Mouse (Mus musculus) T-cell, adult 2 months (primary cell): ENCODE results near the gene Gpa33.
"Not testable (repeated sequence)": the region's sequence is repeated elsewhere in the genome, so short reads cannot be mapped to it uniquely, and the experiment has no call there.

Source experiments
- DNase-seq: peaks from one replicate; pipeline ENCODE4 v3.0.0; 2022; ENCODE audit warnings: low spot score

Gene Gpa33

GRCm38 (mm10) chr1:166135091-166135740 is 5.2 kb downstream of the Gpa33 start:
- no peak for DNase-seq

GRCm38 (mm10) chr1:166137244-166137938 is 7.4 kb downstream of the Gpa33 start:
- DNase-seq = no peak

DNA sequence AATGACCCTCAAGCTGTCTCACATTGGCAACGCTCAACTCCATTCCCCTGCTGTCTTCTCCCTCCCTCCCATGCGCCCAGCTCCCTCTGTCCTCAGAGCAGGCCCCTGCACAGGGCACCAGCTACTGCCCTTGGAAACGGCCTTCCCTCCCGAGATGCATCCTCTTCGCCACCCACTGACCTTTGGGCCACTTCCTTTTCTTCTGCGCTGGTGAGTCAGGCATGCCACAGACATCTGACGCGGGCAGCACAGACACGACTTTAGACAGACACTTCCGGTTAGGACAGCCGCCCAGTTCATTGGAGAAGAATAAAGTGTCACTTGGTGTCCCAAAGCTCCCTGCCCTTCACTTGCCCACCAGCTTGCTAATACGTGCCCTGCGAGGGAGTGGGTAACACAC is 8.1 kb downstream of the Gpa33 start:
- no peak for DNase-seq

DNA sequence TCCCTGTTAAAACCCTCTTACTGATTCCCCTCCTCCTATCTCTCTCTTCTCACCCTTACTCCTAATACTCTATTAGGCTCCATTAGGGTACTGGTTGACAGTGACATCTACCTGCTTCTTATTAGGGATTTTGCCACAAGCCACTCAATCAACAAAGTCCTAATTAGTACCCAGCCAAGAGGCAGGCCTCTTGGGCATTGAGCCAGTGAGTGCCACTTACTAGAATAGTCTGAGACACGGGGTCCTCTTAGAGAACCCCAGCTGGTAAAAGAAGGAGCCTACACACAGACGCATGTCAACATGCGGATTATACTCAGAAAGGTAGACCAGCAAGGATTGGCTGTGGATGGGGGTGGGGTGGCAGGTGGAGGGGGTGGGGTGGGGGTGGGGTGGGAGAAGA is 9.1 kb downstream of the Gpa33 start:
- DNase-seq = no peak

GRCm38 (mm10) chr1:166139620-166140184 is 9.7 kb downstream of the Gpa33 start:
- no peak for DNase-seq

GRCm38 (mm10) chr1:166141868-166142267 is 11.8 kb downstream of the Gpa33 start:
- DNase-seq = not testable (repeated sequence)

DNA sequence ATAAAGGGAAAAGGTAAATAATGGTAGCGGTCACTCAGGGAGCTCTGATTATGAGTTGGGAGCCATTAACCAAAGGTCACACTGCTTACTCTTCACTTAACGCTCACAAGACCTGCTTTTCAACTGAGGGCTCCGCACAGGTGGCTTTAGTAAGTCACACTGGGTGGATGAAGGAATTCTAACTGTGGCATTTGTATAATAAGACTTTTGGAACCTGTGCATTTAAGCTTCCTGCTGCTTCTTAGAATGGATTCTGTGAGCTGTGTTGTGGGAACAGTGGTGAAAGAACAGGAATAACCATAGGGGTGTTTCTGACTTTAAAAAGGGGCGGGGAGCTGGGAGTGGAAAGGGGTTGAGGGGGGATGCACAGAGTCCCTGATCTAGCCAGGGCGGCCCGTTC is 12.3 kb downstream of the Gpa33 start:
- DNase-seq = no peak

GRCm38 (mm10) chr1:166146626-166147025 is 16.6 kb downstream of the Gpa33 start:
- DNase-seq = no peak

- no peak for DNase-seq
Observed at GRCm38 (mm10) chr1:166147657-166148056, 17.6 kb downstream of the Gpa33 start.

GRCm38 (mm10) chr1:166149441-166149840 is 19.4 kb downstream of the Gpa33 start:
- DNase-seq = no peak

DNA sequence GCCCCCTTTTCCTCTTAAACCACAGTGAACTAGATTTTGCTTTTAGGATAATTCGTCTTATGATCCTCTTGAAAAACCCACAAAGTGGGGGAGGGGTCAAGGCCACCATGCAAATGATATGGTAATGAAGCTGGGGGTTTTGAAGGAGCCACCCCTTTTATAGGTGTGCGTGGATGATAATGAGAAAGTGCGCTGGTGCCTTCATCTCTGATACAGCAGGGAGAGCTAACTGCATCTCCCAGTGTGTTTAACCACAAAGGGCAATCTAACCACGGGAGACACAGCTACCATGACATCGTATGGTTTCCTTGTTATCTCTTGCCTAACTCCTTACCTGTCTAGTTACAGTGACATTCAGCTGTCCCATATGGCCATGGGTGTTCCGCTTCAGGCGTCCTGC is 20.0 kb downstream of the Gpa33 start:
- DNase-seq = no peak

GRCm38 (mm10) chr1:166151341-166151740 is 21.3 kb downstream of the Gpa33 start:
- no peak for DNase-seq

DNA sequence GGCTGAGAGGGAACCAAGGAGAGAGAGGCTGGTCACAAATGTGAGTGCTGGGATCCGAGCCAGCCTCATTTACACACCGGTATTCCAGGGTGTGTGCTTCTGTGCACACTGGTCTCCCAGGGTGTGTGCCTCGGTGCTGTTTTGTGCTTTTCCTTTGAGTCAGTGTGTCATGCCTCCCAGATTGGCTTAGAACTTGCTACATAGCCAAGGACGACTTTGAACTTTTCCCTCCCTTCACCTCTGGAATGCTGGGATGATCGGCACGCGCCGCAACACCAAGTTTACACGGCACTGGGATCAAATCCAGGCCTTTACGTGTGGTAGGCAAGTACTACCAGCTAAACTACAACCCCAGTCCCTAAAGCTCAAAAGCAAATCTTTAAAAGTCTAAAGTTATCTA is 22.0 kb downstream of the Gpa33 start:
- DNase-seq = no peak

DNA sequence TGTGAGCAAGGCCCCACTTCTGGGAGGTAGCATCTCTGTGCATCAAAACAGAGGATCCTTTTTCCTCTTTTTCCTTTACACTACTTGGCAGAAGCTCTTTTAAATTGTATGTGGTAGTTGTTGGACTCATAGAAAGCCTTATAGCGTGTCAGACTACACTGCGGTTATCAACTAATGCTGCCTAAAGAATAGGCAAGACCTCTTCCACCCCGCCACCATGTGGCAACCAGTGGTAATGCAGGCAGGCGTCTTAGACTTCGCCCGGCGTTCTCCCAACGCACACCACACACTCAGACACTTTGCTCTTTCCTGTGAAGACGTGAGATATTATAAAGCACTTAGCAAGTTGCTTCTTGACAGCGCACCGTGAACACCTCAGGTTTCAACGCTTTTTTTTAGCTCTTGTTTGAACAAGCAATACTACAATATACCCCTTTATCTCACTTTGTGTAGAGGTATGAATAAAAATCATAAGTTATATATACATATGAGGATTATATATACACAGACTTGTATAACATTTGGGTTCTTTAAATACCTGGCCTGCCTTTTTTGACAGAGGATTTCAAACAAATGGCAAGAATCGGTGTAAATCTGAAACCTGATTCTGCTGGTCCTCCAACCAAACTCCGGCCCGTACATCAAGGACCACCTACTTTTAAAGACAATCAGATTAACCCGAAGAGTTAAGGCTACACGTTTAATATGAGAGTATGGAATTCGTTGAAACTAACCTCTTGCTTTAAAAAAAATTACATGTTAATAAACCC is 23.5 kb downstream of the Gpa33 start:
- peak; percentile 81 for DNase-seq

- DNase-seq = peak; percentile 82
Observed at GRCm38 (mm10) chr1:166154162-166155112, 24.4 kb downstream of the Gpa33 start.

DNA sequence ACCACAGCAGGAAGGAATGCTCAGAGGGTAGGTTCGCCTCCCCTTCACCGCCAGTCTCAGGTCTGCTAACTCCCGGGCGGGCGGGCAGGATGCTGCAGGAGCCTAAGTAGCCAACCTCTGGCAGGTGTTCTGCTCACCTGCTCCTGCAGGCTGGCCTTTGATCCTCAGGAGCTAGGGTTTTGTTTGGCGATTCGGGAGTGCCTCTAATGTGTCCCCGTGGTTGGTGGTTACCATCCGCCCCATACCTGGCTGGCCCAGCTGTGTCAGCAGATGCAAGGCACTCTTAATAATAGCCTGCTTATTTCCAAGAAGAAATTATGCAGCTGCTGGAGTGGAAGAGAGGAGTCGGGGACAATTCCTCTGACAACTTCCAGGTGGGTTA is 25.1 kb downstream of the Gpa33 start:
- DNase-seq = no peak

GRCm38 (mm10) chr1:166157712-166158111 is 27.7 kb downstream of the Gpa33 start:
- DNase-seq = no peak

- no peak for DNase-seq
Observed at GRCm38 (mm10) chr1:166158664-166159063, 28.6 kb downstream of the Gpa33 start.

- DNase-seq = no peak
Observed at GRCm38 (mm10) chr1:166160111-166160510, 30.1 kb downstream of the Gpa33 start.

DNA sequence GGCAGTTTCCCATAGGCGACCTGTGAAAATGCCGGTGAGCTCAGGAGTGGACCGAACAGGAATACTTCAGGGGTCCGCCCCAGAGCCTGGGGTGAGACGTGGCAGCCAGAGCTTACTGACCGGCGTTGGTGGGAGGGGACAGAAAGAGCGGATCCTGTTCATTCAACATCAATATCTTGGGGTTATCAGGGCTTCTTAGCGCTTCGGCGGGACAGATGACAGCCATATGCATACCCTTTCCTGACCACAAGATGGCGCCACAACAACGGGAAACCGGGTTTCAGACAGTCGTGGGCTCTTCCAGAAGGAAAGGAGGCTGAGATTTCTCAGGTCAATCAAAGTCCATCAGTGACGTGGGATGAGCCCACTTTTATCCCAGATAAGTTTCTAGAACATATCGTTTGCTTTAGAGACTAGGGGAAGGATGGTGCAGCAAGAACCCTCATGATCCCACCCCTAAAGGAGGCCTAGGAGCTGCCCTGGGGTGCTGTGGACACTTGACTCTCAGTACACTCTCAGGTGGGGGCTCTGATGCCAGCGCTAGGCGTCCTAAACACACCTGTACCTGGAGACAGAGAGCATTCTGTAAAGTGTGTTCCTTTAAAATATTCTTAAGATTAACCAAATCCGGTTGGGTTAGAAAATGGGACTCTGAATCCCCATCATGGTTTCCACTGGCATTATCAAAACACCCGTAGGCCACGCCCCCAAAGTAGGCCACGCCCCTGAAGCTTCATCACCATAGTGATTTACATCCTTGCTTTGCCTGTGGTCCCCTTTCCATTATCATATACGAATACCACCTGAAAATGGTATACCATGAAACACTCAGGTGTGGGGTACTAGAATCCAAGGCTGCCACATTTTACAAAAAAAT is 30.8 kb downstream of the Gpa33 start:
- DNase-seq = peak; percentile 33

DNA sequence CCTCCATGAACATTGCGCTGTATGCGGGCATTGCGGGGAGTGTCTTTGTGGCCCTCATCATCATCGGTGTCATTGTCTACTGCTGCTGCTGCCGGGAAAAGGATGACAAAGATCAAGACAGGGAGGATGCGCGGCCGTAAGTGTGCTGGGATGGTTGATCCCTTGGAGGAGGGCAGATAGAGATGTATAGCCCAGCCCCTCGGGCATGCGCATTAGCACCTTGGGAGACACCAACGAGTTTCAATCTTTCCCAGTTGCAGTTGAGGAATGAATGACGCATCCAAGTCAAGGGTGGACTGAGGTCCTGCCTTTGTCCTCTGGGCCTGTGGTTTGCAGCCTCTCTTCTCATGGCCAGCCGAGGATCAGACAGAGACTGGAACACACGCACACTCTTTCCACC is 34.5 kb downstream of the Gpa33 start:
- DNase-seq = no peak
